Mouse (Mus musculus): Measurements from ENCODE around the gene Mob3a. TPM values are rescaled to one million over a fixed set of nuclear protein-coding genes. Genes with fewer than 3 reads are reported as not detected.

Gene Mob3a
- total and polyA plus RNA-seq, 2 experiments from 2014 or later = 10.8 to 15.0 TPM

DNA sequence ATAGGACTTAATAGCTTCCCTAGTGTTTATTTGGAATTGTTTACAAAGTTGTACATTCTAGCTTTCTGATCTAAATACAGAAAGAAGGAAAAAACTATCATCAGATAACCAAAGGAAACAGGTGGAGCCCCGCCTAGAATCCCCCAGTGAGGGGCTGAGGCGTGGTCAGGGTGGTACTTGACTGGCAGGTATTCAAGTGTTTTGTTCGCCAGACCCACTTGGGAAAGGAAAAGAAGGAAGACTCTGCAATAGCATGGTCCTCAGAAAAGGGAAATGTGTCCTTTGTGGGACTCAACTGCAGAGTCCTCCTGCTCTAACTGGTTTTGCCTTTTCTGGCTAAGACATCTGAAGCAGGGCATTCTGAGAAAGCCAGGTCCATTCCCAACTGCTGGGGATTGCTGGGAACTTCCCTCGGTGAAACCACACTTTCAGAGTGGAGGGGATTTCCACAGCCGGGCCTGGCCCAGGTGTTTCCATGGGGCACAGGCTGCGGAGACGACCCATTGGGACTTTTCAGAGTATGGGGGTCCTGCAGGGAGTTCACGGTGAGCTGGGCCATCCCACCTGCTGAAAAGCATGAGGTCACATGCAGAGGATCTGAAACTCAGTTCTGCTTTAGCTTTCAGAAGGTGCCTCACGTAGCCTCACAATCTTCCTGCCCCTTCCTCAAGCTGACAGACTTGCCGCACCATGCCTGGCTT, 5.8 kb downstream of the Mob3a start:
- 66% methylated on average over 10 of the region's 10 CpGs for WGBS
- H3K9me3 ChIP-seq (replicated peaks; ENCODE audit: control insufficient read depth, low read length) = no peaks in the 10 kb centered on the region
- H3K9ac ChIP-seq (replicated peaks; ENCODE audit: low read depth, low read length) = no peak overlapping the region
- no peak overlapping the region for H3K4me3 ChIP-seq (ENCODE audit: low read depth, low read length)
- DNase-seq (ENCODE audit: low spot score) (no peak), ATAC-seq (ENCODE audit: insufficient read depth, low read depth) (no peak)
- H3K4me2 ChIP-seq (ENCODE audit: low read depth, low read length) = peak overlapping the region; percentile 19; the same call in 1 of the 2 replicates
- no peaks in the 10 kb centered on the region for H3K27me3 ChIP-seq (ENCODE audit: control insufficient read depth, insufficient read depth, low read length)
- TF ChIP-seq EP300 (IDR thresholded peaks at IDR 0.05; ENCODE audit: low read depth) (no peak), CTCF (IDR thresholded peaks at IDR 0.05; ENCODE audit: low read depth) (no peak)
- H3K36me3 ChIP-seq (replicated peaks; ENCODE audit: control insufficient read depth, insufficient read depth, low read length) = peaks cover 16% of the 10 kb centered on the region
- peaks cover 15% of the 10 kb centered on the region; the same call in 1 of the 2 replicates for H3K4me1 ChIP-seq (ENCODE audit: control insufficient read depth, insufficient read depth)
- peak overlapping the region; percentile 55 for H3K27ac ChIP-seq (ENCODE audit: low read depth)

DNA sequence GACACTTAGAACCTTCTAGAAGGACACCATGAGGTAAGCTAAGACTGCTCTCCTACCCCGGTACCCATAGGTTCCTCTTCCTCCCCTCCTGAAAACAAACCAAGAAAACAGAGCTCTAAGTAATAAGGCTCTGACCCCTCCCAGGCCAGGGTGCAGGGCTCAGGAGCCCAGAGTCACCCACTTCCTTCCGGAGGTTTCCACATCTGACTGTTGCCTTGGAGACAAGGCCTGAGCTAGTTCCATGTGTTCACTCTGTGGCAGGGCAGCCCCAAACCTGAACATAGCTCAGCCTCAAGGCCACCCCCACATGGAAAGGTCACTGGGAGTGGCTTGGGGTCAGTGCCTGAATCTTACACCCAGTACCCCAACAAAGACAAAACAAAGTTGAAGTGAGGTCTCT, 6.6 kb downstream of the Mob3a start:
- ATAC-seq (ENCODE audit: insufficient read depth, low read depth) (no peak), DNase-seq (ENCODE audit: low spot score) (no peak)
- Histone ChIP-seq H3K4me3 (ENCODE audit: low read depth, low read length) (no peak overlapping the region), H3K9ac (replicated peaks; ENCODE audit: low read depth, low read length) (no peak overlapping the region), H3K36me3 (replicated peaks; ENCODE audit: control insufficient read depth, insufficient read depth, low read length) (peaks cover 24% of the 10 kb centered on the region), H3K27me3 (ENCODE audit: control insufficient read depth, insufficient read depth, low read length) (no peaks in the 10 kb centered on the region), H3K9me3 (replicated peaks; ENCODE audit: control insufficient read depth, low read length) (no peaks in the 10 kb centered on the region), H3K4me1 (ENCODE audit: control insufficient read depth, insufficient read depth) (peaks cover 12% of the 10 kb centered on the region; the same call in 1 of the 2 replicates), H3K27ac (ENCODE audit: low read depth) (peak overlapping the region; percentile 55; the same call in 1 of the 2 replicates), H3K4me2 (ENCODE audit: low read depth, low read length) (peak overlapping the region; percentile 36; the same call in 1 of the 2 replicates)
- WGBS = 60% methylated on average over 2 of the region's 2 CpGs
- no peak for TF ChIP-seq EP300 (IDR thresholded peaks at IDR 0.05; ENCODE audit: low read depth)
- TF ChIP-seq CTCF (IDR thresholded peaks at IDR 0.05; ENCODE audit: low read depth) = no peak

DNA sequence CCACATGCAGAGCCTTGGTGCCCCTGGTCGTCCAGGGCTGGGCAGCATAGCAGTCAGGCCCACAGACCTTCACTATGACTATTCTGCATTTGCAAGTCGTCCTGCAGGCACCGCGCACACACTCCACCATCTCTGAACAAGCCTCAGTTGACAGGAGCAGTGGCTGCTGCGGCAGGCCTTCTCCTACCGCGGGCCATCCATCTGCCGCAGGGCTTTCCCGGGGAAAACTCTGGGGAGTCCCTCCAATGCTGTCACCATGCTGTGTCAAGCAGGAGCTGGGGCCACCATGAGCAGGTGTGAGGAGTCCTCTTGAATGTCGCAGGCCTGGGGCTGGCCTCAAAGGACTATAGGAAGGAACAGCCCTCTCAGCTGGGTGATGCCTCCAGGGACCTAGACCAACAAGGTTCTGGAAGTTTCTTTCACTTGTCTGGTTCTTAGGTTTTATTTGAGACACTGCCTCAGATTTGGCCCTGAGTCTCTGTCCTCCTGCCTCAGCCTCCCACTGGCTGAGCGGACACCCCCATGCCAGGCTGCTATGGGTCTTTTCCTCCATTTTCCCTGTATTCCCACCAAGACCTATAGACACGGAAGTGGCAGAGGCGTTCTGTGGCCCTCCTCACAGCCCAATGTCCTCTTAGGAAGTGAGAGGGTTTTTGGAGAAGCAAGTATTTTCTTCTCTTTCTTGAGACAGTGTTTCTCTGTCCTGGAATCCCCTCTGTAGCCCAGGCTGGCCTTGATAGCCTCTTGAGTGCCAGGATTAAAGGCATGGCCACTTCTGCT, 7.4 kb downstream of the Mob3a start:
- ATAC-seq (ENCODE audit: insufficient read depth, low read depth) = no peak
- peaks cover 12% of the 10 kb centered on the region; the same call in 1 of the 2 replicates for H3K4me1 ChIP-seq (ENCODE audit: control insufficient read depth, insufficient read depth)
- WGBS = 87% methylated on average over 13 of the region's 13 CpGs

DNA sequence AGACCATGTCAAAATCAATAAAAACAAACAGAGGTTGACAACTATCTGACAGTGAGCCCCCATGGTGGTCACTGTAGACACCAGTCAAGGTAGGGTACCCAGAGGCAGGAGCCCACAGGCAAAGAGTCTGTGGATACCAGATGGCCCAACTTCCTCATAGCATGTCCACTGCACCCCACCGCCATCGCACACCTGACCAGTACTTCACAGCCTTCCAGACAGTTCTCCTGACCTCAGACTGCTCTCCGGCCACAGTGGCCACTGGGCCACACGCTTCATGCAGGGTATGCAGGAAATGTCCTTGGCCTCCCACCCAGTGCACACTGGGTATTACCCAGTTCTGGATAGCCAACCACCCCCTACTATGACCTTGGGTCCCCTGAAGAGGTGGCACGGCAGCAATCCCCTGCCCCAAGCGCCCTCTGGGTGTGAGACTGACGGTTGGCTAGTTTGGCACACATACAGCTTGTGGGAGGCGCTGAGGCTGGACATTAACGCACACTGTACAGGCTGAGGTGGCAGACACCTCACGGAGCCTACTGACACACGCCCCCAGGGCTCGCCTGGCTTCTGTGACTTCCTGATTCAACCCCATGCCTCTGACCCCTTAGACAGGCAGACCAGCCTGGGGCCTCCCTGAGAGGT, 8.3 kb downstream of the Mob3a start:
- peak overlapping the region; percentile 20; the same call in 1 of the 2 replicates for H3K27ac ChIP-seq (ENCODE audit: low read depth)
- no peaks in the 10 kb centered on the region for H3K9me3 ChIP-seq (replicated peaks; ENCODE audit: control insufficient read depth, low read length)
- ATAC-seq (ENCODE audit: insufficient read depth, low read depth) (no peak), DNase-seq (ENCODE audit: low spot score) (no peak)
- H3K4me2 ChIP-seq (ENCODE audit: low read depth, low read length) = no peak overlapping the region
- TF ChIP-seq CTCF (IDR thresholded peaks at IDR 0.05; ENCODE audit: low read depth) = no peak
- TF ChIP-seq EP300 (IDR thresholded peaks at IDR 0.05; ENCODE audit: low read depth) = no peak
- peaks cover 12% of the 10 kb centered on the region; the same call in 1 of the 2 replicates for H3K4me1 ChIP-seq (ENCODE audit: control insufficient read depth, insufficient read depth)
- 82% methylated on average over 12 of the region's 12 CpGs for WGBS
- no peaks in the 10 kb centered on the region for H3K27me3 ChIP-seq (ENCODE audit: control insufficient read depth, insufficient read depth, low read length)
- peaks cover 36% of the 10 kb centered on the region for H3K36me3 ChIP-seq (replicated peaks; ENCODE audit: control insufficient read depth, insufficient read depth, low read length)
- H3K4me3 ChIP-seq (ENCODE audit: low read depth, low read length) = no peak overlapping the region
- H3K9ac ChIP-seq (replicated peaks; ENCODE audit: low read depth, low read length) = no peak overlapping the region

More for the DNA sequence above, 7.4 kb downstream of the Mob3a start:
- H3K36me3 ChIP-seq (replicated peaks; ENCODE audit: control insufficient read depth, insufficient read depth, low read length) = peaks cover 32% of the 10 kb centered on the region
- no peaks in the 10 kb centered on the region for H3K27me3 ChIP-seq (ENCODE audit: control insufficient read depth, insufficient read depth, low read length)
- H3K27ac ChIP-seq (ENCODE audit: low read depth) = peak overlapping the region; percentile 55; the same call in 1 of the 2 replicates
- H3K9me3 ChIP-seq (replicated peaks; ENCODE audit: control insufficient read depth, low read length) = no peaks in the 10 kb centered on the region
- no peak overlapping the region for H3K9ac ChIP-seq (replicated peaks; ENCODE audit: low read depth, low read length)
- H3K4me3 ChIP-seq (ENCODE audit: low read depth, low read length) = no peak overlapping the region
- no peak for TF ChIP-seq EP300 (IDR thresholded peaks at IDR 0.05; ENCODE audit: low read depth)
- no peak for TF ChIP-seq CTCF (IDR thresholded peaks at IDR 0.05; ENCODE audit: low read depth)
- no peak overlapping the region; the same call in 1 of the 2 replicates for H3K4me2 ChIP-seq (ENCODE audit: low read depth, low read length)
- no peak for DNase-seq (ENCODE audit: low spot score)

Data from heart, postnatal 0 days (tissue).